Mouse (Mus musculus): ENCODE measurements around the gene Drc1. TPM values are rescaled to one million over a fixed set of nuclear protein-coding genes. Genes with fewer than 3 reads are reported as not detected.

Drc1 gene
- 35.4 TPM for total RNA-seq (2023)

DNA sequence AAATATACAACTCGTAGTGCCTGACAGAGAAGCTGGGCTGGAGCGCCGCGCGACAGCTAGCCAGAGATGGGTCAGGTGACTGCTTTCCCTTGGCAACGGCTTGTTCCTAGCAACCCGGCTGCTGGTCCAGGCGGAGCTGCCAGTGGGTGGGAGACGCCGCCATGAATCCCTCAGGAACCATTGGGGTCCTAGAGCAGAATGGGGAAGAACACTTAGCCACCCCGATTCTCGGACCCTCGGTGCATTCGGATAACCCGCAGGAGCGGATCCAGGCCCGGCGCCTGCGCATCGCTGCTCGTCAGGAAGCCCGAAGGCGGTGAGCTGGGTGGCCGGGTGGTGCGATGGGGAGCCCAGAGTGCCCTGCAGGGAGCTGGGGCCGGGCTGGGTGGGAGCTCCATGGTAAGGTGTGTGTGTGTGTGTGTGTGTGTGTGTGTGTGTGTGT lies at the start of gene Drc1:
Gene Drc1, plus strand, starts transcription at position 98 of the 442 bp plus-strand sequence.

GRCm38 (mm10) chr5:30232271-30232971 lies 48.8 kb upstream of the Drc1 start, which contains the start of gene Selenoi:
Gene Selenoi, plus strand, starts transcription at chr5:30232581.

Other genes with a start within 250 kb of the Drc1 start
- gene Tyms, start 207.8 kb upstream of the Drc1 start, total RNA-seq (2023) = 7.1 TPM
- gene Garem2, start 176.2 kb upstream of the Drc1 start, total RNA-seq (2023) = not detected
- gene 3110082J24Rik, start 175.3 kb upstream of the Drc1 start, total RNA-seq (2023) = not detected
- gene Hadha, start 126.2 kb upstream of the Drc1 start, total RNA-seq (2023) = 105 TPM
- 97.6 TPM for gene Hadhb, start 126.1 kb upstream of the Drc1 start, total RNA-seq (2023)
- not detected for gene Adgrf3, start 75.7 kb upstream of the Drc1 start, total RNA-seq (2023)
- gene Selenoi, start 48.8 kb upstream of the Drc1 start, total RNA-seq (2023) = 27.3 TPM
- not detected for gene Otof, start 180.5 kb downstream of the Drc1 start, total RNA-seq (2023)
- not detected for gene 1700001C02Rik, start 184.7 kb downstream of the Drc1 start, total RNA-seq (2023)